Mouse (Mus musculus): ENCODE measurements around the gene Tigd2. TPM values are rescaled to one million over a fixed set of nuclear protein-coding genes. Genes with fewer than 3 reads are reported as not detected.

The Tigd2 gene
- polyA plus RNA-seq, 1 experiment from 2014 or later: 3.7 TPM

- Histone ChIP-seq H3K9ac (no peak overlapping the region), H3K4me3 (no peak overlapping the region), H3K36me3 (no peaks in the 10 kb centered on the region), H3K9me3 (replicated peaks) (no peaks in the 10 kb centered on the region), H3K27me3 (replicated peaks) (no peaks in the 10 kb centered on the region), H3K4me1 (no peaks in the 10 kb centered on the region), H3K27ac (no peak overlapping the region), H3K4me2 (no peak overlapping the region)
- no peak for ATAC-seq
- 58% methylated on average over 2 of the region's 2 CpGs for WGBS (ENCODE audit: insufficient replicate concordance)
Measured at GRCm38 (mm10) chr6:59195849-59196635, 12.6 kb upstream of the Tigd2 start.

GRCm38 (mm10) chr6:59196746-59197145 is 11.9 kb upstream of the Tigd2 start:
- H3K4me2 ChIP-seq: no peak overlapping the region
- H3K4me3 ChIP-seq: no peak overlapping the region
- no peaks in the 10 kb centered on the region for H3K9me3 ChIP-seq (replicated peaks)
- H3K27ac ChIP-seq: no peak overlapping the region
- no peaks in the 10 kb centered on the region for H3K27me3 ChIP-seq (replicated peaks)
- H3K9ac ChIP-seq: no peak overlapping the region
- no peaks in the 10 kb centered on the region for H3K36me3 ChIP-seq
- no peaks in the 10 kb centered on the region for H3K4me1 ChIP-seq
- no peak for ATAC-seq

GRCm38 (mm10) chr6:59198356-59198755 is 10.3 kb upstream of the Tigd2 start:
- H3K4me1 ChIP-seq: no peaks in the 10 kb centered on the region
- no peak overlapping the region for H3K4me3 ChIP-seq
- no peak overlapping the region for H3K4me2 ChIP-seq
- H3K27me3 ChIP-seq (replicated peaks): no peaks in the 10 kb centered on the region
- no peaks in the 10 kb centered on the region for H3K9me3 ChIP-seq (replicated peaks)
- H3K36me3 ChIP-seq: no peaks in the 10 kb centered on the region
- no peak for ATAC-seq
- 53% methylated on average over 3 of the region's 3 CpGs for WGBS (ENCODE audit: insufficient replicate concordance)
- no peak overlapping the region for H3K27ac ChIP-seq
- H3K9ac ChIP-seq: no peak overlapping the region

GRCm38 (mm10) chr6:59199021-59199420 is 9.6 kb upstream of the Tigd2 start:
- Histone ChIP-seq H3K36me3 (no peaks in the 10 kb centered on the region), H3K9me3 (replicated peaks) (no peaks in the 10 kb centered on the region)
- WGBS (ENCODE audit: insufficient replicate concordance): 80% methylated on average over 2 of the region's 2 CpGs

GRCm38 (mm10) chr6:59207561-59207960 is 1.1 kb upstream of the Tigd2 start:
- Histone ChIP-seq H3K27me3 (replicated peaks) (no peaks in the 10 kb centered on the region), H3K36me3 (no peaks in the 10 kb centered on the region), H3K4me3 (no peak overlapping the region), H3K9me3 (replicated peaks) (no peaks in the 10 kb centered on the region), H3K4me1 (peaks cover 10% of the 10 kb centered on the region; the same call in 1 of the 2 replicates), H3K4me2 (no peak overlapping the region), H3K27ac (no peak overlapping the region), H3K9ac (no peak overlapping the region)
- WGBS (ENCODE audit: insufficient replicate concordance): 82% methylated on average over 1 of the region's 1 CpGs
- ATAC-seq: no peak

More at GRCm38 (mm10) chr6:59199021-59199420, 9.6 kb upstream of the Tigd2 start:
- no peaks in the 10 kb centered on the region for H3K4me1 ChIP-seq
- H3K27me3 ChIP-seq (replicated peaks): no peaks in the 10 kb centered on the region
- no peak overlapping the region for H3K4me2 ChIP-seq
- no peak overlapping the region for H3K4me3 ChIP-seq
- no peak overlapping the region for H3K9ac ChIP-seq
- no peak overlapping the region for H3K27ac ChIP-seq
- ATAC-seq: no peak

- Histone ChIP-seq H3K27me3 (replicated peaks) (no peaks in the 10 kb centered on the region), H3K4me2 (peak overlapping the region; percentile 82), H3K9me3 (replicated peaks) (no peaks in the 10 kb centered on the region), H3K4me3 (peak overlapping the region; percentile 79), H3K27ac (peak overlapping the region; percentile 65), H3K36me3 (no peaks in the 10 kb centered on the region), H3K9ac (peak overlapping the region; percentile 84), H3K4me1 (peaks cover 10% of the 10 kb centered on the region; the same call in 1 of the 2 replicates)
- peak; percentile 61 for ATAC-seq
- 31% methylated on average over 5 of the region's 5 CpGs for WGBS (ENCODE audit: insufficient replicate concordance)
Measured at GRCm38 (mm10) chr6:59209299-59209707, 633 bp downstream of the Tigd2 start.

- Histone ChIP-seq H3K27ac (no peak overlapping the region), H3K36me3 (no peaks in the 10 kb centered on the region), H3K27me3 (replicated peaks) (no peaks in the 10 kb centered on the region), H3K9ac (no peak overlapping the region), H3K9me3 (replicated peaks) (no peaks in the 10 kb centered on the region), H3K4me2 (no peak overlapping the region), H3K4me3 (no peak overlapping the region), H3K4me1 (no peaks in the 10 kb centered on the region)
- no peak for ATAC-seq
Measured at GRCm38 (mm10) chr6:59233191-59233590, 24.5 kb downstream of the Tigd2 start.

GRCm38 (mm10) chr6:59233651-59234050 is 25.0 kb downstream of the Tigd2 start:
- H3K36me3 ChIP-seq: no peaks in the 10 kb centered on the region
- no peak overlapping the region for H3K4me2 ChIP-seq
- no peak for ATAC-seq
- no peak overlapping the region for H3K4me3 ChIP-seq
- H3K27me3 ChIP-seq (replicated peaks): no peaks in the 10 kb centered on the region
- no peak overlapping the region for H3K9ac ChIP-seq
- H3K4me1 ChIP-seq: no peaks in the 10 kb centered on the region
- H3K27ac ChIP-seq: no peak overlapping the region
- H3K9me3 ChIP-seq (replicated peaks): no peaks in the 10 kb centered on the region

- Histone ChIP-seq H3K4me1 (no peaks in the 10 kb centered on the region), H3K27ac (no peak overlapping the region), H3K4me3 (no peak overlapping the region), H3K4me2 (no peak overlapping the region), H3K9ac (no peak overlapping the region), H3K27me3 (replicated peaks) (no peaks in the 10 kb centered on the region), H3K36me3 (no peaks in the 10 kb centered on the region), H3K9me3 (replicated peaks) (no peaks in the 10 kb centered on the region)
- no peak for ATAC-seq
- WGBS (ENCODE audit: insufficient replicate concordance): 29% methylated on average over 2 of the region's 2 CpGs
Measured at GRCm38 (mm10) chr6:59249675-59250074, 41.0 kb downstream of the Tigd2 start.

- H3K9me3 ChIP-seq (replicated peaks): no peaks in the 10 kb centered on the region
- no peaks in the 10 kb centered on the region for H3K36me3 ChIP-seq
- no peak overlapping the region for H3K4me3 ChIP-seq
- no peak overlapping the region for H3K9ac ChIP-seq
- ATAC-seq: no peak
- H3K27ac ChIP-seq: no peak overlapping the region
- H3K27me3 ChIP-seq (replicated peaks): no peaks in the 10 kb centered on the region
- H3K4me1 ChIP-seq: no peaks in the 10 kb centered on the region
- no peak overlapping the region for H3K4me2 ChIP-seq
Measured at GRCm38 (mm10) chr6:59250536-59250935, 41.9 kb downstream of the Tigd2 start.

- no peaks in the 10 kb centered on the region for H3K36me3 ChIP-seq
- 68% methylated on average over 1 of the region's 1 CpGs for WGBS (ENCODE audit: insufficient replicate concordance)
- no peaks in the 10 kb centered on the region for H3K9me3 ChIP-seq (replicated peaks)
- H3K4me1 ChIP-seq: no peaks in the 10 kb centered on the region
- no peak for ATAC-seq
- H3K4me3 ChIP-seq: no peak overlapping the region
- H3K4me2 ChIP-seq: no peak overlapping the region
- H3K9ac ChIP-seq: no peak overlapping the region
- H3K27me3 ChIP-seq (replicated peaks): no peaks in the 10 kb centered on the region
- no peak overlapping the region for H3K27ac ChIP-seq
Measured at GRCm38 (mm10) chr6:59255909-59256308, 47.2 kb downstream of the Tigd2 start.

Measured in liver, embryonic 12.5 days (tissue).